Mouse (Mus musculus) liver, embryonic 14.5 days (tissue): ENCODE measurements around the gene Cidec.

Experiments
- CTCF ChIP-seq: IDR thresholded peaks from 2 replicates; pipeline ENCODE4 v1.5.1; 2016; ENCODE audit warnings: antibody characterized with exemption, low read depth, control low read depth
- EP300 ChIP-seq: IDR thresholded peaks from 2 replicates; pipeline ENCODE4 v1.6.1; 2016; ENCODE audit warnings: antibody characterized with exemption, low read depth

- TF ChIP-seq CTCF = no peak
- no peak for TF ChIP-seq EP300
These were observed 41.6 kb downstream of the Cidec start for GRCm38 (mm10) chr6:113393951-113394350.
